Mouse (Mus musculus) cerebellum, postnatal 36 days (tissue): Measurements from ENCODE around the gene Tox2.

ENCODE experiments used
- DNase-seq, 2 experiments: peaks; one replicate each; pipeline ENCODE4 v3.0.0; 2021 to 2022; ENCODE audit warnings: mixed read lengths in 2 of 2

Gene Tox2

DNA sequence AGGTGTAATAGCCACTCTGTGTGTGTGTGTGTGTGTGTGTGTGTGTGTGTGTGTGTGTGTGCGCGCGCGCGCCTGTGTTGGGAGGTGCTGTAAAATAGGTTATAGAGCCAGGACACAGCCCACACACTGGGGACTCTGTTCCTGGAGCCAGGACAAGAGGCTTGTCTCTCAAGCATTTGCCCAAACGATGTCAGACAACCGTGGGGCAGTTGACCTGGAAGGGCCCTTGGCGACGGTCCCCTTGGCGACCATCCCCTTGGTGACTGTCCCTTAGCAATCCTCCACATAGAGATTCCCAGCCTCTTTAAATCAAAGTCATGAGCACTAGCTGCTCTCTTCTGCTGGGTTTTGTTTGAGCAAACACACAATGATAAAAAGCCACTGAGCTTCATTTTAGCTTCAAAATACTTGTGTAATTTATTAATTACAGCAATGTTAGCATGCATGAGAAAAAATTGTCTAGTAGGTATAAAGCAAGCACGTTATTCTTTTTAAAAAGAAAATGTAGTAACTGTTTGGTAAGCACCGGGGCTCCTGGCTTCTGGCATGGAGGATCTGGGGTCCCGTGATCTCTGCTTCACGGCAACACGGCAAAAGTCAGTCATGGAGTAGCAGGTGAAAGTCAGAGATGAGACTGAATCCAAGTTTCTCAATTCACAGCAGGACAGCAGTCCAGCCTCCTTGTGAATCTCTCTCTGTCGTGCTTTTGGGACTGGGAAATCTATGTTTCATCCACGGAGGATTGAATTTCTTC is 3.0 kb downstream of the Tox2 start:
- DNase-seq = peak in 1 of 2 experiments; percentile 5

DNA sequence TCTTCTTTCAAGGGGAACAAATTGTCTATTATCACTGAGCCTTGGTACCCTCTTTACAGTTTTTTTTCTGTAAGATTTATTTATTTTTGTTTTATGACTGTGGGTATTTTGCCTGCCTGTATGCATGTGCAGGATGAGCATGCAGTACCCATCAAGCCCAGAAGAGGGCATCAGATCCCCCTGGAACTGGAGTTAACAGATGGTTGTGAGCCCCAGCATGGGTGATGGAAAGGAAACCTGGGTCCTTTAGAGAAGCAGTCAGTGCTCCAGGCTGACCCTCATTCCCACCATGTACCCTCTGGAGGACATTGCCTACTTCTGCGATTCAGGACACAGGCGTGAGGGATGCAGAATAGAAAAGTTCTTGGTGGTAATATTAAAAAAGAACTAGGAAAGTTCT is 4.4 kb downstream of the Tox2 start:
- no peak for DNase-seq

DNA sequence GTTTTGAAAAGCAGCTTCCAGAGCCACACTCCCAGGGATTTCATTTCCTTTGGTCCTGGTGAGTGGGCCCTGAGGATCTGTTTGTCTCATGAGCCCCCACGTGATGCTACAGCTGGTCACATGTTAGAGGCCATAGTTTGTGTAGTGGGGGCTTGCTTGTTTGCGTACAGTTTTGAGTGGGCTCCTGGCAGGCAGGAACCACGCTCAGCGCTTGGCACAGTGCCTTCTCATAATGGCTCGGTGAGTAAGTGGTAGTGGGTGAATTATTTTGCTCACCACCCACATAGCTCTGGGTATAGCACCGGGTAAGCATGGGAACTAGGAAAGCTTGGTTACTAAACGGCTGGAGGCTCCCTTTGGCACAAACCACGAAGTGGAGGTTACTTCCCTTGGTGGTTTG is 6.2 kb downstream of the Tox2 start:
- DNase-seq = no peak

- DNase-seq = no peak
Observed at GRCm38 (mm10) chr2:163213085-163213484, 10.2 kb downstream of the Tox2 start.

- DNase-seq = no peak
Observed at GRCm38 (mm10) chr2:163218095-163218494, 15.2 kb downstream of the Tox2 start.

DNA sequence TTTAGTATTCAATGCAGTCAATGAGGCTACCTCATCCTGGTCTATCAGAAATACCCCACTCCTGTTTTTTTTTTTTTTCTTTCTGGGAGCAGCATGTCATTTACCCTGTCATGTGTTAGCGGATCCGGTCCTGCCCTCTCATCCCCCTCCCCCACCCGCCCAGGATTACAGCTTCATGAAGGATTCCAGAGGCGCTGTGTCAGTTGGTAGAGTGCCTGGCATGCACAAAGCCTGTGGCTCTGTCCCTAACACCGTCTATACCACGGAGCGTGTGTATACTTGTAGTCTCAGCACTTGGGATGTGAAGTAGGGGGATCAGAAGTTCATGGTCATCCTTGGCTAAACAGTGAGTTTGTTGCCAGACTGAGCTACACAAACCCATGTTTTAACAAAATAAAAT is 15.6 kb downstream of the Tox2 start:
- DNase-seq = no peak

DNA sequence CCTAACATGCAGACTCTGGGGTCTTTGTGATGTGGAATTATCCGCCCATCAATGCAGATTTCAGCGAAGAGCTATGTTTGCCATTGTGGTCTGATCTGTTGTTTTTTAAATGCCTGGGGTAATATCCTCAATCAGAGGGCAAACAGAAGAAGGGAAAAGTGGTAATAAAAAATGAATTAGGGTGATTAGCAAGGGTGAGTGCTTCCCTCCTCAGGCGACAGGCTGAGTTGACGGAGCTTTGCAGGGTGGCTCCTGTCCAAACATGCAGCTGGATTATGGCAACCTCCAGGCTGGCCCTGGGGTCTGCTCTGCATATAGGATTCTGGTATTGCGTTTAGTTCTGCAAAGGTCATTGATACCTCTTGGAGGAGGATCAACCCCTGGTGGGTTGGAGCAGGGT is 16.5 kb downstream of the Tox2 start:
- DNase-seq = no peak

DNA sequence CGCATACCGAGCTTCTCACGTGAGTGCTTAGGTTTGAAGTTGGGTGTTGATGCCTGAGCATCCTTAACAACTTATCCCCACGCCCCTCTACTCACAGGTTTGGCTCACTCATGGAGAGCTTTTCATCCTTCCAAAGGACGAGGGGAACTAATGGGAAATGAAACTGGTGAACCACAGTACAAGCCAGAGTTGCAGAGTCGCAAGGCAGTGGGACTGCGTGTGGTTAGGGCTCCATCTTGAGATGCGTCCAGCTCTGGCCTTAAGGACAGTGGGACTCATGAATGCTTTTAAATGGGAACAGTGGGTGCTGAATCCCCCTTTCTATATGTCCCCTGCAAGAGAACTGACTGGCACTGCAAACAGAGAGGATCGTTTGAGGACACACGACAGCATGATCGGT is 17.8 kb downstream of the Tox2 start:
- no peak for DNase-seq

- no peak for DNase-seq
Observed at GRCm38 (mm10) chr2:163225302-163225701, 22.4 kb downstream of the Tox2 start.

DNA sequence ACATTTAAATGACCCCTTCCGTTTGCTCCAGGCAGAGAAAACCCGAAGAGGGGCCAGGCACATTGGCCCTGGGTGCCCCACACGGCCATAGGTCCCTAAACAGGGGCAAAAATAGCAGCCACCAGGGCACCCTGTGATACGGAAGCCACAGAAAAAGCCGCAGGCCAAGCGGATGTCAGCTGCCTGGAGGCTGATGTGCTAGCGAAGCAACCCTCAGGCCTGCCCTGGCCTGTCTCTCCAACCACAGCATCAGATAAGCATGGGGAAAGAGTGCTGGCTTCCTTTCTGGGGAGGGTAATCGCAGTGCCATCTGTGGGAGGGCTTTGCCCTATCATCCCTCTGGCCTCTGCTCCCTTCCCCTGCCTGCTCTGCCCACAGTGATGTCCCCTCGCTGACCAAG is 26.1 kb downstream of the Tox2 start:
- DNase-seq = no peak

DNA sequence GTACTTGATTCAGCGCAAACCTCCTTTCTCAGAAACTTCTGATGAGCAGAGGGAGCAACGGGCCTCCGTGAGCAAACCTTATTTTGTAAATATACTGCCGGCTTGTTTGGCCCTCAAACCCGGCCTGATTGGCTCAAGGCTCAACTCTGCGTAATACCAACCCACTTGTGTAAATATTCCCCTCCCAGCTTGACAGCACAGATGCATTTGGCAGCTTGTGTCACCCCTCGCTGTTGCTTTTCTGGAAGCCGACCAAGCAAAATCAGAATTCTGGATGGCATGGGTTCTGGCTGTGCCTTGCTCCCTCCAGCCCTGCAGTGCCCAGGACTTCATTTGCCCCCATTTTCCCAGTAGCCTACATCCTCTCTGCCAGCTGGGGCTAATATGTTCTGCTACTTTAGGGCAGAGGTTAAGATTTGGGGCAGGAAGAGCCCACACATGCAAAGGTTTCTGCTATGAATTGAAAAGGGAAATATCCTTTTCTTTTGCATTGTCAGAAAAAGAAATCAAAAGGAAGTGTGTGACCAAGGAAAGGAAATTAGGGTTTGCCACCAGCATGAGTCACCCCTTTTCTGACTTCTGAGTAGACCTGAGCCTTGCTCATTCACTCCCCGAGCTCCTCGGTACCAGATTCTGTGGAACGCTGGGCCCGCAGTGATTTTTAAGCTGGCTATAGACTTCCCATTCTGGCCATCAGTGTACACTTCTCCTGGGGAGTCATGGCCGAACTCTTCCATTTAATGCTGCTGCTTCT is 29.0 kb downstream of the Tox2 start:
- DNase-seq = no peak

- no peak for DNase-seq
Observed at GRCm38 (mm10) chr2:163233666-163234065, 30.7 kb downstream of the Tox2 start.

DNA sequence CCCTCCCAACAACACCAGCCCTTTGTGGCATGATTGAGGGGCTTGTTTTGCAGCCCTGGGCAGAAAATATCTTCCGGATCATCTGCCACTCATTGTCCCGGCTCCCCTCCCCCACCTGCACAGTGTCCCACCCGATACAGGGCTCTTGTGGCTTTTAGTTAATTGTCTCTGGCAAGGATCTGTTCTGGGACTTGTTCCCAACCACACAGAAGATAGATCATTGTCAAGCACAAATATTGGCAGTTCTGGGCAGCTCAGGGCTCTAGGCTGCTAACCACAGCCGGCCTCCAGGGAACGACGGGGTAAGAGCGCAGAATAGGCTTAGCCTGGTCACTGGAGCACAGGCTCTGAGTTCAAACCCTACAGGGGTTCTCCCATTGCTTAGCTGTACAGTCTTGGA is 33.1 kb downstream of the Tox2 start:
- DNase-seq = no peak

DNA sequence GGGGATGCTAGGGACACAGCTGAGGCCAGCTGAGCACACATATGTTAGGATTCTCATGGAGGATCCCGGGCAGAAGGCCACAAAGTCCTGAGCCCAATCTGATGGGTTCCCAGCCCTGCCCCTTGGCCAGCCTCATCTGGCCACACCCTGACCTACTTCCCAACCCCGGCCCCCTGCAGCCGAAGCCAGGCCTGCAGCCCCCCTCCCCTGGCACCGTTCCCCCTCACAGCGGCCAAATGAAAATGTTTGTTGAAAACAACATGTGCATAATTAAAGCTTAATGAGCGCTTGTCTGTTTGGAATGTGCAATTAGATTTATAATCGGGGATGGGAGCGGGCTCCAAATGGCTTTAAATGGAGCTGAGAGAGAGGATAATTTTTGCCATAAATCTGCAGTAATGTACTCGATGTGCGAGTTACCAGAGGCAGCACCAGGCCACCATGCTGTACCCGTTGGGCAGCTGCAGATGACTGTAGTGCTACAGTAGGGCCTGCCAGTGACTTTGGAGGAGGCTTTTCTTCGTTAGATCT is 35.1 kb downstream of the Tox2 start:
- no peak for DNase-seq

DNA sequence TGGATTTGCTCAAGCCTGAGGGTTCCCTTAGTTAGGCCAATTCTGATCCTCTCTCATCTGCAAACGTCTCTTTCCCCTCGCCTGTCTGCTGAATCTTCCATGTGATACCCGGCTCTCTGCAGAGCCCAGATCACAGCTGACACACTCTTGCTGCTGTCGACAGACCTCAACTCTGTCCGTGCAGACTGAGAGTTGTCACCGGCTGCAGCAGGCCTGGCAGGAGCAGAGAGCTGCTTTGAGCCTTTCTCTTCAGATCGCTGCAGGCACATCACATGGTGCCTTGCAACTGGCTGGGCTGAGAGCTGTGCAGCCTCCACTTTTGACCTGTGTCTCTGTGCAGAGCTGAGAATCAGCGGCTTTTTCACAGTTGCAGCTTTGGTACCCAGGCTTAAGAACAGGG is 37.0 kb downstream of the Tox2 start:
- DNase-seq = no peak

- no peak for DNase-seq
Observed at GRCm38 (mm10) chr2:163241867-163242266, 38.9 kb downstream of the Tox2 start.

DNA sequence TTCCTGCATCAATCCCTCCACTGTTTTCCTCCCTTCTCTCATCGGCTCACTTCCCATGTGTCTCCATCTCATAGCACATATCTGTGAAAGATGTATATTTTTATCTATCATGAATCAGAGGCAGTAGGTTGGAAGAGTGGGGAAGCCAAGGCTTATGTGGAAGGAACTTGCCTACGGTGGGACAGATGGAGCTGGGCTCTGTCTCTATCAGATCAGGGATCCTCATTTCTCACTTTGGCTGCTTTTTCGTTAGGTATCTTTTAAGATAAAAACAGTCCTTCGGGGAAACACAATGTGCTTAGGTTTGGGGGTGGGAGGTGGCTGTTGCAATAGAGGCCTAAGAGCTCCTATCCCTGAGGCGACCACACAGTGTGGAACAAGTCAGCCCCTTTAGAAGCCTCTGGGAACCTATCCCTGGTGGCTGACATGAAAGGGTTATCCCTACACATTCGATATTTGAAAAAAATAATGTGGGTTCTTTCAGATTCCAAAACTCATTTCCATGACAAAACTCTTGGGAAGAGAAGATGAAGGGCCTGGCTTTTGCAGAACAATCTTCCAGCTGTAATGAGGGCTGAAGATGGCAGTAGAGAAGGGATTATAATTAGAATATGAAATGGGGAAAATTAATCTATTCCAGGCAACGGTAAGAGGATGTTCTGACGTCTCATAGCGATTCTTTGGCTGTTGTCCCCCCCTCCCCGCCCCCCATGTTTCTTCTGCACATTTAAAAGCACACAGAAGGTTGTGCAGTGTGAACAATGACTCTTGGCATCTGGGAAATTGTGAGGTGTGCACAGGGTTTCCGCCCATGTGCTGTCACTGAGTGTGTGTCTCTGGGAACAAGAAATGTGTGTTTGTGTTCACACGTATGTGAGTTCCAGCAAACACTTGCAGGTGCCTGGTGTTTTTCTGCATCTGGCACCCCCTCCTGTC is 41.3 kb downstream of the Tox2 start:
- no peak for DNase-seq

DNA sequence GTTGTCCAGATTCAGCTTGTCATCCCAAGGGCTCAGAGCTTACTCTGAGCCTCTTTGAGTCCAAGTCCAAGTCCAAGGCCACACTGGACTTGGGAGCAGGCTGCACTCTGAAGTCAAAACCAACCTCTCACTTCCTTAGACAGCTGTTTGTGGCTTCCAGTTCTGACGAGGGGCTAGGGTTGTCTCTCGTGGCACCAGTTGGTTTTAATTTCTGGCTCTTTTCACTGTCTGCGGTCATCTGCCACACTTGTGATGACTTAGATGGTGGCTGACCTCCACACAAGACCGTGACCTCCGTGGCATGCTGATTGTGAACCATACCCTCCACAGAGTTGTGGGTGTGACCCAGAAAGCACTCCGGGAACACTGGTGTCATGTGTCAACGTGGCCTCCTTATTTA is 46.0 kb downstream of the Tox2 start:
- no peak for DNase-seq

DNA sequence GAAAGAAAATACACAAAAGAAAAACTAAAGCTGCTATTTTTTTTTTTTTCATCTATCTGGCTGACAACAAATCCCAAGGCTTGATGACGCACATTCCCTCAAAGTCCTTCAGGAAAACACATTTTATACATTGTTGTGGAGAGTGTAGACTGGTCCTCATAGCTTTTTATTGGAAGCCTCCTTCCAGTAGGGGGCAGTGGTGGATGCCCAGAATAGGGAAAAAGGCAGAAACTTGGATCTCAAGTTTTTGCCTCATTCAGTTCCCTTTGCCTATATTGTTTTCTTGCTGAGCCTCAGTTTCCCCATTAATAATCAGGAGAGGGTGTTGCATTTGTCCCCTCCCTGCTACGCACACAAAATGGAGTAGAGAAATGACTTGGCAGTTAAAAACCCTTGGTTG is 49.7 kb downstream of the Tox2 start:
- no peak for DNase-seq

GRCm38 (mm10) chr2:163253248-163254099 is 50.5 kb downstream of the Tox2 start:
- no peak for DNase-seq

DNA sequence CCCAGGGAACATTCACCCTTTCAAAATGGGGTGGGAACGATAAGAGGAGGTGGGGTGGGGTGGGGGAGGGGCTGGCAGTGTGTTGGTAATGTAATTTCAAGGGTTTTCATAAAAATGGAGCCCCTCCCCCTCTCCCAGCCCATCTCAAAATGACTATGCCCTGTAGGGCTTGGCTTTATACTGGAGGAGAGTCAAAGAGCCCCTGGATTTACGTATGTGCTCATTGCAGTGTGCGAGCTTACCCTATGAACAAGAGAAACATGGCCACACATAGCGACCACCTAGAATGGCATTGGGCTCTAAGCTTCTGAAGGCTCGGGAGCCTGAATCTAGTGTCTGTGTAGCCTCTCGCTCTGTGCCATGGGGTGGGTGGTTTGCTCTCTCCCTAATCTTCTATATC is 51.3 kb downstream of the Tox2 start:
- no peak for DNase-seq

- DNase-seq = no peak
Observed at GRCm38 (mm10) chr2:163256765-163257164, 53.8 kb downstream of the Tox2 start.
